In the genomic region with DNA sequence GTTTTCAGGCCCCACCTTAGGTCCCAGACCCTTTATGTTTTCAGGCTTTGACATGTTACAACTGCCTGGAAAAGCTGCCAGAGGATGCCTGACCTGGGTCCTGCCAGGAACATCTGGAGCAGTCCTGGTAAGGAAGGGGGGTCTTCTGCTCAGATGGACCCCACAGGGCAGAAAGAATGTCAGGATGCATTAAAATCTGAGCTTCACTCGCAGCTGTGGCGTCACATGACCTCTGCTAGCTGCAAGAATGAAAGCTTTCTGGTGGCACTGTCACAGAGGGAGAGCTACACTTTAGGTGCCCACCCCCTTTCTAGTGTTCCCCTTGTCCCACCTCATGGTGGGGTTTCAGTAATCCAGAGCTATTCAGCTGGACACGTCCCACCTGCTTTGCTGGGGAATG, we compare ENCODE assay signal across 16 mouse cellular contexts. TPM values are rescaled to one million over a fixed set of nuclear protein-coding genes. Genes with fewer than 3 reads are reported as not detected.
DNase-seq lines count a peak whose midpoint lies in the region; ATAC-seq and TF ChIP-seq lines count a peak whose summit lies in the region.
"Had no signal": no experiment of that assay in that cellular context is flagged by ENCODE, and none has a peak within 500 bp of the region (broad histone marks: within the 10 kb centered on the region; RNA-seq: fewer than 3 reads in every experiment).

No protein-coding gene starts in this region.

- TF ChIP-seq CTCF in CH12.LX (conservative IDR thresholded peaks at IDR 0.05 in 1 of 2, IDR thresholded peaks at IDR 0.05 in 1 of 2; ENCODE audit: low read depth in 2 of 2, low read length in 2 of 2): no peak
- no peak for TF ChIP-seq CTCF in forebrain, postnatal 0 days (IDR thresholded peaks at IDR 0.05; ENCODE audit: low read depth)

- TF ChIP-seq POLR2A in CH12.LX (IDR thresholded peaks at IDR 0.05; ENCODE audit: low read depth, low read length): no peak
- TF ChIP-seq POLR2A in limb, embryonic 14.5 days (IDR thresholded peaks at IDR 0.05; ENCODE audit: borderline replicate concordance, extremely low read depth, insufficient read depth, insufficient read length): no peak

- H3K27me3 ChIP-seq in heart, embryonic 13.5 days (replicated peaks): peaks cover 17% of the 10 kb centered on the region; the same call in 1 of the 2 replicates
- H3K27me3 ChIP-seq in CH12.LX (replicated peaks): no peaks in the 10 kb centered on the region
- H3K27me3 ChIP-seq in forebrain, postnatal 0 days (ENCODE audit: insufficient read depth, low read length): no peaks in the 10 kb centered on the region
- no peaks in the 10 kb centered on the region for H3K27me3 ChIP-seq in limb, embryonic 14.5 days (ENCODE audit: control insufficient read depth, insufficient read depth, low read length)
- H3K27me3 ChIP-seq: embryonic facial prominence, embryonic 15.5 days; heart, embryonic 12.5 days had no signal

- no peak for ATAC-seq in heart, embryonic 13.5 days (ENCODE audit: extremely low read depth, insufficient number of reproducible peaks, low FRiP score, low TSS enrichment)
- ATAC-seq in forebrain, postnatal 0 days: peak; percentile 23; the same call in 1 of the 2 replicates
- ATAC-seq in limb, embryonic 14.5 days (ENCODE audit: low FRiP score, low read depth): peak; percentile 28; the same call in 1 of the 2 replicates
- ATAC-seq: activated CD4-positive, CD25-positive, alpha-beta regulatory T cell, adult 4 months had no signal

- dilution Hi-C loops in CH12.LX (cut with MboI; ENCODE audit: extremely low pct_ligation_motif_present, extremely low pct_unique_long_range_greater_than_20kb, low sequenced_read_pairs): no loop called here

- no peaks in the 10 kb centered on the region for H3K9me3 ChIP-seq in heart, embryonic 13.5 days
- no peaks in the 10 kb centered on the region for H3K9me3 ChIP-seq in CH12.LX (replicated peaks; ENCODE audit: low read length)
- no peaks in the 10 kb centered on the region for H3K9me3 ChIP-seq in forebrain, postnatal 0 days (ENCODE audit: low read length)
- no peaks in the 10 kb centered on the region for H3K9me3 ChIP-seq in limb, embryonic 14.5 days (ENCODE audit: control insufficient read depth, low read length)
- H3K9me3 ChIP-seq: embryonic facial prominence, embryonic 15.5 days; heart, embryonic 12.5 days had no signal

- intact Hi-C loops in heart, postnatal 10 days (cut with DNase I): no loop called here

- no peaks in the 10 kb centered on the region for H3K79me2 ChIP-seq in CH12.LX (replicated peaks; ENCODE audit: control insufficient read depth, extremely low read depth, insufficient read depth, poor library complexity, severe bottlenecking)

- DNase-seq in heart, postnatal 10 days: no peak
- DNase-seq in CH12.LX (ENCODE audit: extremely low read depth): no peak
- no peak for DNase-seq in forebrain, postnatal 0 days
- no peak for DNase-seq in limb, embryonic 14.5 days (ENCODE audit: low spot score)
- DNase-seq in urinary bladder, postnatal 25 days (ENCODE audit: low spot score): no peak
- no peak for DNase-seq in adrenal gland, postnatal 14 days
- no peak for DNase-seq in ovary, postnatal 10 days (ENCODE audit: low spot score)
- DNase-seq: cerebellum, adult 9-11 months; kidney, adult 2 months; thymus, postnatal 36 days had no signal

- 65% methylated on average over 3 of the region's 3 CpGs for WGBS in heart, embryonic 13.5 days
- 47% methylated on average over 3 of the region's 3 CpGs for WGBS in forebrain, postnatal 0 days
- WGBS in limb, embryonic 14.5 days: 35% methylated on average over 3 of the region's 3 CpGs

- 0 out of 2 replicates have a peak overlapping the region, but pooled peaks have one; percentile 13 for H3K9ac ChIP-seq in heart, embryonic 13.5 days
- H3K9ac ChIP-seq in CH12.LX (ENCODE audit: insufficient read depth, low read depth): no peak overlapping the region
- no peak overlapping the region for H3K9ac ChIP-seq in forebrain, postnatal 0 days
- H3K9ac ChIP-seq in limb, embryonic 14.5 days (ENCODE audit: low read depth, low read length, severe bottlenecking): no peak overlapping the region
- H3K9ac ChIP-seq: embryonic facial prominence, embryonic 15.5 days; liver, embryonic 14.5 days had no signal

- in situ Hi-C loops in CH12.LX (cut with MboI; ENCODE audit: low pct_ligation_motif_present, low pct_unique_long_range_greater_than_20kb, low sequenced_read_pairs): no loop called here

- peaks cover 16% of the 10 kb centered on the region for H3K36me3 ChIP-seq in heart, embryonic 13.5 days
- H3K36me3 ChIP-seq in CH12.LX (replicated peaks in 1 of 2; ENCODE audit: control insufficient read depth in 1 of 2, insufficient read depth in 1 of 2, low read length in 1 of 2): peaks cover 7 to 78% of the 10 kb centered on the region in 2 experiments
- H3K36me3 ChIP-seq in forebrain, postnatal 0 days (ENCODE audit: insufficient read depth): peaks cover 11% of the 10 kb centered on the region; the same call in 1 of the 2 replicates
- no peaks in the 10 kb centered on the region for H3K36me3 ChIP-seq in limb, embryonic 14.5 days (ENCODE audit: control insufficient read depth, insufficient read depth, low read length)

- no peak overlapping the region for H3K4me3 ChIP-seq in heart, embryonic 13.5 days
- no peak overlapping the region for H3K4me3 ChIP-seq in CH12.LX (replicated peaks in 1 of 3; ENCODE audit: low read depth in 2 of 3, low read length in 2 of 3, poor library complexity in 1 of 3)
- no peak overlapping the region for H3K4me3 ChIP-seq in forebrain, postnatal 0 days (ENCODE audit: low read depth, low read length)
- no peak overlapping the region for H3K4me3 ChIP-seq in limb, embryonic 14.5 days (replicated peaks; ENCODE audit: low read length)
- H3K4me3 ChIP-seq: embryonic facial prominence, embryonic 15.5 days; heart, embryonic 12.5 days had no signal

- TF ChIP-seq EP300 in CH12.LX (IDR thresholded peaks at IDR 0.05; ENCODE audit: low read length): no peak

- H3K4me1 ChIP-seq in heart, embryonic 13.5 days: peaks cover 73% of the 10 kb centered on the region
- peaks cover 39 to 76% of the 10 kb centered on the region in 2 experiments for H3K4me1 ChIP-seq in CH12.LX (ENCODE audit: control insufficient read depth in 1 of 2, insufficient read depth in 2 of 2)
- peaks cover 4% of the 10 kb centered on the region; the same call in 1 of the 2 replicates for H3K4me1 ChIP-seq in forebrain, postnatal 0 days (ENCODE audit: insufficient read depth)
- peaks cover 56% of the 10 kb centered on the region for H3K4me1 ChIP-seq in limb, embryonic 14.5 days (ENCODE audit: control insufficient read depth, insufficient read depth, low read length)

- no peak overlapping the region for H3K4me2 ChIP-seq in heart, embryonic 13.5 days
- H3K4me2 ChIP-seq in CH12.LX (ENCODE audit: insufficient read depth, low read depth, poor library complexity, severe bottlenecking): no peak overlapping the region
- H3K4me2 ChIP-seq in forebrain, postnatal 0 days (ENCODE audit: low read depth): no peak overlapping the region
- H3K4me2 ChIP-seq in limb, embryonic 14.5 days (replicated peaks; ENCODE audit: low read depth, low read length, severe bottlenecking): no peak overlapping the region
- H3K4me2 ChIP-seq: embryonic facial prominence, embryonic 15.5 days; heart, embryonic 12.5 days had no signal

- TF ChIP-seq RAD21 in CH12.LX (IDR thresholded peaks at IDR 0.05; ENCODE audit: low read depth, low read length): no peak

- H3K27ac ChIP-seq in heart, embryonic 13.5 days (replicated peaks): no peak overlapping the region
- no peak overlapping the region for H3K27ac ChIP-seq in CH12.LX (ENCODE audit: insufficient read depth, low read depth)
- no peak overlapping the region for H3K27ac ChIP-seq in forebrain, postnatal 0 days (ENCODE audit: low read depth, low read length)
- H3K27ac ChIP-seq in limb, embryonic 14.5 days (replicated peaks; ENCODE audit: low read depth, low read length): no peak overlapping the region
- H3K27ac ChIP-seq: embryonic facial prominence, embryonic 15.5 days; liver, embryonic 14.5 days; macrophage had no signal

TF ChIP-seq in CH12.LX, 34 proteins besides CTCF, POLR2A, EP300 and RAD21:
- TF ChIP-seq USF1 (IDR thresholded peaks at IDR 0.05; ENCODE audit: low read depth, low read length) (peak; percentile 48), JUN (IDR thresholded peaks at IDR 0.05; ENCODE audit: insufficient read depth, low read depth, low read length) (no peak), PAX5 (IDR thresholded peaks at IDR 0.05; ENCODE audit: low read length) (no peak), ETS1 (conservative IDR thresholded peaks at IDR 0.05; ENCODE audit: low read depth, low read length) (no peak), USF2 (conservative IDR thresholded peaks at IDR 0.05; ENCODE audit: low read depth, low read length) (peak; percentile 25; the same call in 1 of the 2 replicates), SIN3A (IDR thresholded peaks at IDR 0.05; ENCODE audit: low read length) (no peak), TBP (conservative IDR thresholded peaks at IDR 0.05; ENCODE audit: low read depth, low read length) (no peak), MXI1 (IDR thresholded peaks at IDR 0.05; ENCODE audit: low read depth, low read length) (no peak)

RNA-seq across cellular contexts. Expression of gene Slc25a51, which starts 28.4 kb away (rescaled TPM):
- polyA plus RNA-seq in heart, embryonic 13.5 days (2015; fragmentation: Nextera tagmentation; extraction: Ambion mirVana): 59.0 and 64.6 TPM in 2 replicates
- 100 to 1,000 TPM; 132 to 179 TPM for total RNA-seq in heart, postnatal 10 days (2021)
- total RNA-seq in CH12.LX (2012; rRNA removed) (30.3 and 44.4 TPM in 2 replicates), CH12.LX (2014; rRNA removed) (37.1 and 44.7 TPM in 2 replicates)
- 26.3 and 27.6 TPM in 2 replicates for polyA plus RNA-seq in CH12.LX (2012; ENCODE audit: insufficient read length, low read depth)
- 94.6 and 128 TPM in 2 replicates for total RNA-seq in forebrain, postnatal 0 days (2014; rRNA removed)
- polyA plus RNA-seq in forebrain, postnatal 0 days (2015; fragmentation: Nextera tagmentation; extraction: Ambion mirVana): 76.8 and 83.9 TPM in 2 replicates
- polyA plus RNA-seq in limb, embryonic 14.5 days (2012; rRNA removed): 85.5 and 122 TPM in 2 replicates
- 41.5 and 45.1 TPM in 2 replicates for polyA plus RNA-seq in limb, embryonic 14.5 days (2014; fragmentation: Nextera tagmentation; extraction: Ambion mirVana)
- 449 and 529 TPM in 2 replicates for total RNA-seq in adrenal gland, postnatal 14 days (2021)
